Mouse (Mus musculus) 3134 (cell line): ENCODE data around the gene Gm2115.

Experiments used
- DNase-seq: peaks from one replicate; pipeline ENCODE4 v3.0.0-alpha.2; 2011; ENCODE audit warnings: low spot score; ENCODE audit not compliant: insufficient read length; ENCODE audit errors: extremely low read depth

Gm2115 gene

DNA sequence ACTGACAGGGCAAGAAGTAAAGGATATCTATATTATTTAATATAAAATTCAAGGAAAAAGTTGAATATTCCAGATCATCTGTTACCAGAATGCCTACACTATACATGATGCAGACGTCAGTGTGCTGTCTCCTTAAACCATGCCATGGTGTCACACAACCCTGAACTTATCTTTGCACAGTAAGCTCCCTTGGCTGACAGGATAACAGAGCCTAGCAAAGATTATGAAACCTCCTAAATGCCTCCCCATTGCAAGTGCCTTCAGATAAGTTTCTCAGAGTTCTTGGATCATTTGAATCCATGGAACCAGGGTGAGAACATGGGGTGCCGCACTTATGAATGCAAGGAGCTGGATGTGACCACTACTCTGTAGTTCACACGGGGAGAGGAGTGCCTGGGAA lies 103.1 kb downstream of the Gm2115 start:
- no peak for DNase-seq
